Mouse (Mus musculus) hindbrain, postnatal 0 days (tissue): ENCODE data around the gene Fgfr2. TPM values are rescaled to one million over a fixed set of nuclear protein-coding genes. Genes with fewer than 3 reads are reported as not detected.

ENCODE experiments used
- ATAC-seq: fragments of 200-750 bp; cut with Nextera tagmentation; 2 replicates; pipeline ENCODE4 v1.8.0; 2017; ENCODE audit warnings: mild to moderate bottlenecking, moderate TSS enrichment, moderate library complexity
- DNase-seq: peaks from one replicate; pipeline ENCODE4 v3.0.0-alpha.2; 2015; ENCODE audit warnings: low spot score
- H3K27ac ChIP-seq: fragments of 300-500 bp; sonication (generic); 2 replicates; pipeline ENCODE4 v1.5.1; 2014; ENCODE audit warnings: mild to moderate bottlenecking
- H3K27me3 ChIP-seq: fragments of 300-500 bp; sonication (generic); 2 replicates; pipeline ENCODE4 v1.6.1; 2014; ENCODE audit warnings: low read length, mixed read lengths; ENCODE audit not compliant: insufficient read depth
- H3K36me3 ChIP-seq: fragments of 300-500 bp; sonication (generic); 2 replicates; pipeline ENCODE4 v1.6.1; 2014; ENCODE audit warnings: low read length, mixed read lengths; ENCODE audit not compliant: insufficient read depth
- H3K4me1 ChIP-seq: fragments of 300-500 bp; sonication (generic); 2 replicates; pipeline ENCODE4 v1.6.1; 2014; ENCODE audit warnings: antibody characterized with exemption, low read length, mixed read lengths; ENCODE audit not compliant: insufficient read depth
- H3K4me2 ChIP-seq: fragments of 300-500 bp; sonication (generic); 2 replicates; pipeline ENCODE4 v1.6.1; 2014; ENCODE audit warnings: low read depth, mild to moderate bottlenecking, low read length, moderate library complexity, mixed read lengths
- H3K4me3 ChIP-seq: fragments of 300-500 bp; sonication (generic); 2 replicates; pipeline ENCODE4 v1.5.1; 2014; ENCODE audit warnings: low read length
- H3K9ac ChIP-seq: fragments of 300-500 bp; sonication (generic); replicated peaks from 2 replicates; pipeline ENCODE4 v1.6.1; 2014; ENCODE audit warnings: mild to moderate bottlenecking, low read length, moderate library complexity, mixed read lengths
- H3K9me3 ChIP-seq: fragments of 300-500 bp; sonication (generic); 2 replicates; pipeline ENCODE4 v1.6.1; 2016; ENCODE audit warnings: low read length, mixed read lengths
- CTCF ChIP-seq: IDR thresholded peaks from 2 replicates; pipeline ENCODE4 v1.5.1; 2016; ENCODE audit warnings: antibody characterized with exemption, control low read depth, low read depth
- WGBS: fragments of 180-500 bp; shearing (Covaris S2); extraction: QIAGEN DNeasy Blood & Tissue Kit; methylation state at CpG from one replicate; pipeline ENCODE4 v1.1.7; 2014; 5-methylcytosine and 5-hydroxymethylcytosine counted together
- polyA plus RNA-seq: library from polyadenylated mRNA; unstranded; fragments of >200 nt; fragmentation: Nextera tagmentation; extraction: Ambion mirVana; gene quantifications from 2 replicates; pipeline ENCODE4 v1.2.1, GENCODE M21; 2015
- total RNA-seq: library from RNA; depleted of rRNA; stranded (reverse); fragments of >200 nt; gene quantifications from 2 replicates; pipeline ENCODE4 v1.2.3, GENCODE M21; 2014

Gene Fgfr2
- total and polyA plus RNA-seq, 2 experiments from 2014 or later, result 17.3 to 49.0 TPM

GRCm38 (mm10) chr7:133050681-133051080, 72.5 kb downstream of the Fgfr2 start:
- WGBS, result 83% methylated on average over 6 of the region's 6 CpGs
- no peak for DNase-seq
- Histone ChIP-seq H3K27ac (no peak overlapping the region), H3K4me1 (peaks cover 17% of the 10 kb centered on the region; the same call in 1 of the 2 replicates), H3K4me2 (no peak overlapping the region), H3K9me3 (no peaks in the 10 kb centered on the region), H3K4me3 (no peak overlapping the region), H3K36me3 (no peaks in the 10 kb centered on the region), H3K9ac (no peak overlapping the region), H3K27me3 (no peaks in the 10 kb centered on the region)
- no peak for ATAC-seq
- TF ChIP-seq CTCF, result no peak

- Histone ChIP-seq H3K9ac (no peak overlapping the region), H3K4me3 (no peak overlapping the region), H3K27ac (peak overlapping the region; percentile 5; the same call in 1 of the 2 replicates), H3K27me3 (no peaks in the 10 kb centered on the region), H3K4me1 (peaks cover 17% of the 10 kb centered on the region; the same call in 1 of the 2 replicates), H3K36me3 (no peaks in the 10 kb centered on the region), H3K9me3 (no peaks in the 10 kb centered on the region), H3K4me2 (no peak overlapping the region)
- DNase-seq (peak; percentile 48), ATAC-seq (peak; percentile 47; the same call in 1 of the 2 replicates)
- WGBS, result 59% methylated on average over 3 of the region's 3 CpGs
- TF ChIP-seq CTCF, result no peak
Observed at GRCm38 (mm10) chr7:133048085-133048630, 75.0 kb downstream of the Fgfr2 start.

- DNase-seq (no peak), ATAC-seq (no peak)
- no peak for TF ChIP-seq CTCF
- Histone ChIP-seq H3K9ac (no peak overlapping the region), H3K36me3 (no peaks in the 10 kb centered on the region), H3K27ac (no peak overlapping the region), H3K4me2 (no peak overlapping the region), H3K27me3 (no peaks in the 10 kb centered on the region), H3K9me3 (no peaks in the 10 kb centered on the region), H3K4me1 (peaks cover 17% of the 10 kb centered on the region; the same call in 1 of the 2 replicates), H3K4me3 (no peak overlapping the region)
- 91% methylated on average over 4 of the region's 4 CpGs for WGBS
Observed at GRCm38 (mm10) chr7:133047287-133047686, 75.9 kb downstream of the Fgfr2 start.

GRCm38 (mm10) chr7:133044721-133045120, 78.4 kb downstream of the Fgfr2 start:
- Histone ChIP-seq H3K4me2 (no peak overlapping the region), H3K9me3 (no peaks in the 10 kb centered on the region), H3K4me3 (no peak overlapping the region), H3K27me3 (no peaks in the 10 kb centered on the region), H3K27ac (no peak overlapping the region), H3K4me1 (peaks cover 17% of the 10 kb centered on the region; the same call in 1 of the 2 replicates), H3K36me3 (no peaks in the 10 kb centered on the region), H3K9ac (no peak overlapping the region)
- no peak for TF ChIP-seq CTCF
- ATAC-seq (no peak), DNase-seq (no peak)
- WGBS, result 63% methylated on average over 4 of the region's 4 CpGs

- no peaks in the 10 kb centered on the region for H3K4me1 ChIP-seq
- DNase-seq (no peak), ATAC-seq (no peak)
- H3K9me3 ChIP-seq, result no peaks in the 10 kb centered on the region
- no peak for TF ChIP-seq CTCF
- no peak overlapping the region for H3K4me3 ChIP-seq
- no peaks in the 10 kb centered on the region for H3K27me3 ChIP-seq
- no peak overlapping the region for H3K4me2 ChIP-seq
- H3K9ac ChIP-seq, result no peak overlapping the region
- 82% methylated on average over 3 of the region's 3 CpGs for WGBS
- no peak overlapping the region for H3K27ac ChIP-seq
- no peaks in the 10 kb centered on the region for H3K36me3 ChIP-seq
Observed at GRCm38 (mm10) chr7:133041784-133042183, 81.4 kb downstream of the Fgfr2 start.

- Histone ChIP-seq H3K4me2 (no peak overlapping the region), H3K36me3 (no peaks in the 10 kb centered on the region), H3K27me3 (no peaks in the 10 kb centered on the region), H3K27ac (no peak overlapping the region), H3K9me3 (no peaks in the 10 kb centered on the region), H3K9ac (no peak overlapping the region), H3K4me1 (no peaks in the 10 kb centered on the region), H3K4me3 (no peak overlapping the region)
- WGBS, result 86% methylated on average over 3 of the region's 3 CpGs
- DNase-seq (no peak), ATAC-seq (no peak)
- TF ChIP-seq CTCF, result no peak
Observed at GRCm38 (mm10) chr7:133040688-133041345, 82.3 kb downstream of the Fgfr2 start.
